Mouse (Mus musculus): ENCODE results near the gene Eya4. TPM values are rescaled to one million over a fixed set of nuclear protein-coding genes. Genes with fewer than 3 reads are reported as not detected.

The Eya4 gene
- polyA plus RNA-seq, 1 experiment from 2014 or later, result 1.3 TPM

GRCm38 (mm10) chr10:23177347-23178046, 173.1 kb downstream of the Eya4 start:
- Histone ChIP-seq H3K36me3 (ENCODE audit: control insufficient read depth, insufficient read depth, low read length) (no peaks in the 10 kb centered on the region), H3K4me3 (replicated peaks; ENCODE audit: low read length) (no peak overlapping the region), H3K4me2 (ENCODE audit: low read depth, low read length) (no peak overlapping the region), H3K4me1 (ENCODE audit: control insufficient read depth, insufficient read depth, low read length) (no peaks in the 10 kb centered on the region), H3K9ac (ENCODE audit: low read length) (no peak overlapping the region), H3K27ac (ENCODE audit: low read length) (no peak overlapping the region), H3K9me3 (replicated peaks; ENCODE audit: control insufficient read depth, low read length) (no peaks in the 10 kb centered on the region), H3K27me3 (ENCODE audit: control insufficient read depth, insufficient read depth, low read length) (no peaks in the 10 kb centered on the region)
- ATAC-seq (ENCODE audit: insufficient read depth, low FRiP score), result no peak
- WGBS, result 63% methylated on average over 5 of the region's 5 CpGs

DNA sequence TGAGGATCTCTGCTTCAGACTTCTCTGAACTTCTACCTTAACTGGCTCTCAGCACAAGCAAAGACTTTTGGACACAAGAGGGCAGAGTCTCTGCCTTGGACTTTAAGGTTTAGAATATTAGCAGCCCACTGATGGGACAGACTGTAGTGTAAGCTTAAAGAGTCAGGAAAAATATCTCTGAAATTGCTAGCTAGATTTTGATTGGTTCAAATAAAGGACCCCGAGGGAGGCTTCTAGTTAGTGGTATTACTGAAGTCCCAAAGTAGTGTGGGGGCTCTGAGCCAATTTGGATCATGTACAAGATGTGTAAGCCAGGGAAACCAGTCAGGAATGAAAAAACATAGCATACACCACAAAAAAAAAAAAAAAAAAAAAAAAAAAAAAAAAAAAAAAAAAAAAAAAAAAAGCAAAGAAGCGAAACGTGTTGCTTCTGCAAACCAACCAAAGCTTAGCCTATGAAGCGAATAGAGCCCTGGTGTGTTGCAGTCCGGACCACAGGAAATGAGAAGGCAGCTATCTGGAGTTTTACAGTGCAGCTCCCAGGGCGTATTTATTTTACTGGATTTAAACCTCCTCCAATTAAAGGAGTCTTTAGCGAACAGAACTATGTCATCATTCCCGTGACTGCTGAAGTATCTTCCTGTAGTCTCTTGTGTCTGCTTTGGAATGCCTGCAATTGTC, 173.8 kb downstream of the Eya4 start:
- no peaks in the 10 kb centered on the region for H3K9me3 ChIP-seq (replicated peaks; ENCODE audit: control insufficient read depth, low read length)
- 41% methylated on average over 8 of the region's 8 CpGs for WGBS
- no peaks in the 10 kb centered on the region for H3K4me1 ChIP-seq (ENCODE audit: control insufficient read depth, insufficient read depth, low read length)
- H3K4me3 ChIP-seq (replicated peaks; ENCODE audit: low read length), result no peak overlapping the region
- H3K36me3 ChIP-seq (ENCODE audit: control insufficient read depth, insufficient read depth, low read length), result no peaks in the 10 kb centered on the region
- H3K4me2 ChIP-seq (ENCODE audit: low read depth, low read length), result no peak overlapping the region
- H3K9ac ChIP-seq (ENCODE audit: low read length), result no peak overlapping the region
- H3K27ac ChIP-seq (ENCODE audit: low read length), result no peak overlapping the region
- no peaks in the 10 kb centered on the region for H3K27me3 ChIP-seq (ENCODE audit: control insufficient read depth, insufficient read depth, low read length)
- no peak for ATAC-seq (ENCODE audit: insufficient read depth, low FRiP score)

GRCm38 (mm10) chr10:23171541-23171940, 179.0 kb downstream of the Eya4 start:
- no peak overlapping the region for H3K4me3 ChIP-seq (replicated peaks; ENCODE audit: low read length)
- H3K4me1 ChIP-seq (ENCODE audit: control insufficient read depth, insufficient read depth, low read length), result no peaks in the 10 kb centered on the region
- no peaks in the 10 kb centered on the region for H3K9me3 ChIP-seq (replicated peaks; ENCODE audit: control insufficient read depth, low read length)
- no peak overlapping the region for H3K27ac ChIP-seq (ENCODE audit: low read length)
- H3K4me2 ChIP-seq (ENCODE audit: low read depth, low read length), result no peak overlapping the region
- H3K36me3 ChIP-seq (ENCODE audit: control insufficient read depth, insufficient read depth, low read length), result no peaks in the 10 kb centered on the region
- no peaks in the 10 kb centered on the region for H3K27me3 ChIP-seq (ENCODE audit: control insufficient read depth, insufficient read depth, low read length)
- H3K9ac ChIP-seq (ENCODE audit: low read length), result no peak overlapping the region
- no peak for ATAC-seq (ENCODE audit: insufficient read depth, low FRiP score)
- 86% methylated on average over 7 of the region's 7 CpGs for WGBS

DNA sequence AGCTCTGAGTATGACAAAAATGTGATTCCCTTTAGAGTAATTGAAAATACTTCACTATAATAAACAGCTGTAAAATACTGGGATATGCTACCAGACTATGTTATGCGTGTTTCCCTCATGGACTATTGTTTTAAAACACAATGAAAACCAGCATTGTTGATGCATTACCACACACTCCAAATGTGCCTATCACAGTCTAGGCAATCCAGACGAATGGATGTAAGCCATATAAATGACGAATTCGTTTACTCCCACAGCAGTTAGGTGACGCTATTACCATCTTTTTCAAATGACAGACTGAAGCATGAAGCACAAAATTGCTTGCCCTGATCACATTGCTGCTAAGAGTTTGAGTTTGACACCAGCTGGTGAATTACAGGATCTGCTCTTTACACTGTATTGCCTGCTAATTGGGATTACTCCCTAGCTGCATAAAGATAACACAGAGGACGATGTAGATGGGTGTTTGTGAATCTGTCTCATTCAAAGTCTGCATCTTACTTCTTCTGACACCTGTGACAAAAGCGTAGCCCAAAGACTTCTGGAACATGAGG, 185.4 kb downstream of the Eya4 start:
- ATAC-seq (ENCODE audit: insufficient read depth, low FRiP score), result no peak
- Histone ChIP-seq H3K4me1 (ENCODE audit: control insufficient read depth, insufficient read depth, low read length) (peaks cover under 1% of the 10 kb centered on the region; the same call in 1 of the 2 replicates), H3K9ac (ENCODE audit: low read length) (no peak overlapping the region), H3K4me2 (ENCODE audit: low read depth, low read length) (no peak overlapping the region), H3K27ac (ENCODE audit: low read length) (no peak overlapping the region), H3K36me3 (ENCODE audit: control insufficient read depth, insufficient read depth, low read length) (no peaks in the 10 kb centered on the region), H3K4me3 (replicated peaks; ENCODE audit: low read length) (no peak overlapping the region), H3K27me3 (ENCODE audit: control insufficient read depth, insufficient read depth, low read length) (no peaks in the 10 kb centered on the region), H3K9me3 (replicated peaks; ENCODE audit: control insufficient read depth, low read length) (no peaks in the 10 kb centered on the region)
- WGBS, result 48% methylated on average over 7 of the region's 7 CpGs

GRCm38 (mm10) chr10:23159844-23160243, 190.7 kb downstream of the Eya4 start:
- WGBS, result 30% methylated on average over 10 of the region's 10 CpGs
- no peak overlapping the region for H3K4me2 ChIP-seq (ENCODE audit: low read depth, low read length)
- no peaks in the 10 kb centered on the region for H3K36me3 ChIP-seq (ENCODE audit: control insufficient read depth, insufficient read depth, low read length)
- no peak overlapping the region for H3K4me3 ChIP-seq (replicated peaks; ENCODE audit: low read length)
- H3K9me3 ChIP-seq (replicated peaks; ENCODE audit: control insufficient read depth, low read length), result no peaks in the 10 kb centered on the region
- no peaks in the 10 kb centered on the region for H3K27me3 ChIP-seq (ENCODE audit: control insufficient read depth, insufficient read depth, low read length)
- no peak overlapping the region for H3K9ac ChIP-seq (ENCODE audit: low read length)
- peaks cover 3% of the 10 kb centered on the region; the same call in 1 of the 2 replicates for H3K4me1 ChIP-seq (ENCODE audit: control insufficient read depth, insufficient read depth, low read length)
- ATAC-seq (ENCODE audit: insufficient read depth, low FRiP score), result no peak
- no peak overlapping the region for H3K27ac ChIP-seq (ENCODE audit: low read length)

- H3K36me3 ChIP-seq (ENCODE audit: control insufficient read depth, insufficient read depth, low read length), result no peaks in the 10 kb centered on the region
- H3K27ac ChIP-seq (ENCODE audit: low read length), result no peak overlapping the region
- no peak overlapping the region for H3K4me2 ChIP-seq (ENCODE audit: low read depth, low read length)
- no peak overlapping the region for H3K4me3 ChIP-seq (replicated peaks; ENCODE audit: low read length)
- H3K4me1 ChIP-seq (ENCODE audit: control insufficient read depth, insufficient read depth, low read length), result peaks cover 3% of the 10 kb centered on the region; the same call in 1 of the 2 replicates
- H3K27me3 ChIP-seq (ENCODE audit: control insufficient read depth, insufficient read depth, low read length), result no peaks in the 10 kb centered on the region
- no peaks in the 10 kb centered on the region for H3K9me3 ChIP-seq (replicated peaks; ENCODE audit: control insufficient read depth, low read length)
- H3K9ac ChIP-seq (ENCODE audit: low read length), result no peak overlapping the region
- no peak for ATAC-seq (ENCODE audit: insufficient read depth, low FRiP score)
- WGBS, result 55% methylated on average over 11 of the region's 11 CpGs
Measured at GRCm38 (mm10) chr10:23159138-23159537, 191.4 kb downstream of the Eya4 start.

- 56% methylated on average over 18 of the region's 18 CpGs for WGBS
- H3K9ac ChIP-seq (ENCODE audit: low read length), result no peak overlapping the region
- ATAC-seq (ENCODE audit: insufficient read depth, low FRiP score), result no peak
Measured at GRCm38 (mm10) chr10:23156866-23157625, 193.5 kb downstream of the Eya4 start.

GRCm38 (mm10) chr10:23150401-23150800, 200.2 kb downstream of the Eya4 start:
- no peaks in the 10 kb centered on the region for H3K36me3 ChIP-seq (ENCODE audit: control insufficient read depth, insufficient read depth, low read length)
- 85% methylated on average over 3 of the region's 3 CpGs for WGBS
- H3K27ac ChIP-seq (ENCODE audit: low read length), result no peak overlapping the region
- ATAC-seq (ENCODE audit: insufficient read depth, low FRiP score), result no peak
- no peaks in the 10 kb centered on the region for H3K27me3 ChIP-seq (ENCODE audit: control insufficient read depth, insufficient read depth, low read length)
- H3K9me3 ChIP-seq (replicated peaks; ENCODE audit: control insufficient read depth, low read length), result no peaks in the 10 kb centered on the region
- H3K4me3 ChIP-seq (replicated peaks; ENCODE audit: low read length), result no peak overlapping the region
- no peak overlapping the region for H3K9ac ChIP-seq (ENCODE audit: low read length)
- no peak overlapping the region for H3K4me2 ChIP-seq (ENCODE audit: low read depth, low read length)
- H3K4me1 ChIP-seq (ENCODE audit: control insufficient read depth, insufficient read depth, low read length), result no peaks in the 10 kb centered on the region

More at GRCm38 (mm10) chr10:23156866-23157625, 193.5 kb downstream of the Eya4 start:
- Histone ChIP-seq H3K36me3 (ENCODE audit: control insufficient read depth, insufficient read depth, low read length) (no peaks in the 10 kb centered on the region), H3K27me3 (ENCODE audit: control insufficient read depth, insufficient read depth, low read length) (no peaks in the 10 kb centered on the region), H3K4me2 (ENCODE audit: low read depth, low read length) (no peak overlapping the region), H3K9me3 (replicated peaks; ENCODE audit: control insufficient read depth, low read length) (no peaks in the 10 kb centered on the region), H3K4me3 (replicated peaks; ENCODE audit: low read length) (no peak overlapping the region), H3K27ac (ENCODE audit: low read length) (no peak overlapping the region), H3K4me1 (ENCODE audit: control insufficient read depth, insufficient read depth, low read length) (peaks cover 3% of the 10 kb centered on the region; the same call in 1 of the 2 replicates)

- Histone ChIP-seq H3K27me3 (ENCODE audit: control insufficient read depth, insufficient read depth, low read length) (no peaks in the 10 kb centered on the region), H3K4me3 (replicated peaks; ENCODE audit: low read length) (no peak overlapping the region), H3K9ac (ENCODE audit: low read length) (no peak overlapping the region), H3K9me3 (replicated peaks; ENCODE audit: control insufficient read depth, low read length) (no peaks in the 10 kb centered on the region), H3K36me3 (ENCODE audit: control insufficient read depth, insufficient read depth, low read length) (no peaks in the 10 kb centered on the region), H3K27ac (ENCODE audit: low read length) (no peak overlapping the region), H3K4me2 (ENCODE audit: low read depth, low read length) (no peak overlapping the region), H3K4me1 (ENCODE audit: control insufficient read depth, insufficient read depth, low read length) (no peaks in the 10 kb centered on the region)
- no peak for ATAC-seq (ENCODE audit: insufficient read depth, low FRiP score)
- 53% methylated on average over 2 of the region's 2 CpGs for WGBS
Measured at GRCm38 (mm10) chr10:23144616-23145015, 206.0 kb downstream of the Eya4 start.
